Mouse (Mus musculus) layer of hippocampus, postnatal 36 days (tissue): Measurements from ENCODE around the gene Sh3gl2. TPM values are rescaled to one million over a fixed set of nuclear protein-coding genes. Genes with fewer than 3 reads are reported as not detected.

Experiments
- DNase-seq, 2 experiments: peaks; one replicate each; pipeline ENCODE4 v3.0.0; 2022
- total RNA-seq, 2 experiments: library from RNA; stranded (reverse); gene quantifications; 2 replicates each; pipeline ENCODE4 v1.2.3; 2021

Sh3gl2 gene
- total RNA-seq, 2 experiments from 2014 or later, result 280 to 322 TPM

- DNase-seq, result peak; percentile 38 to 44
Observed at GRCm38 (mm10) chr4:85232386-85233381, 27.8 kb downstream of the Sh3gl2 start.

- DNase-seq, result no peak
Observed at GRCm38 (mm10) chr4:85241675-85242074, 36.7 kb downstream of the Sh3gl2 start.

GRCm38 (mm10) chr4:85242562-85242961 is 37.6 kb downstream of the Sh3gl2 start:
- no peak for DNase-seq

- no peak for DNase-seq
Observed at GRCm38 (mm10) chr4:85248673-85249072, 43.7 kb downstream of the Sh3gl2 start.

- DNase-seq, result no peak
Observed at GRCm38 (mm10) chr4:85250271-85250670, 45.3 kb downstream of the Sh3gl2 start.

- DNase-seq, result no peak
Observed at GRCm38 (mm10) chr4:85250786-85251185, 45.9 kb downstream of the Sh3gl2 start.

GRCm38 (mm10) chr4:85255771-85256389 is 51.0 kb downstream of the Sh3gl2 start:
- no peak for DNase-seq

GRCm38 (mm10) chr4:85256461-85257202 is 51.7 kb downstream of the Sh3gl2 start:
- DNase-seq, result peak; percentile 70 to 75

GRCm38 (mm10) chr4:85257771-85258341 is 52.9 kb downstream of the Sh3gl2 start:
- no peak for DNase-seq

- peak; percentile 43 to 72 for DNase-seq
Observed at GRCm38 (mm10) chr4:85260687-85261658, 56.0 kb downstream of the Sh3gl2 start.

GRCm38 (mm10) chr4:85262146-85262545 is 57.2 kb downstream of the Sh3gl2 start:
- no peak for DNase-seq

- no peak for DNase-seq
Observed at GRCm38 (mm10) chr4:85262606-85263005, 57.7 kb downstream of the Sh3gl2 start.

GRCm38 (mm10) chr4:85267456-85267855 is 62.5 kb downstream of the Sh3gl2 start:
- DNase-seq, result no peak

GRCm38 (mm10) chr4:85272877-85273276 is 68.0 kb downstream of the Sh3gl2 start:
- no peak for DNase-seq

- no peak for DNase-seq
Observed at GRCm38 (mm10) chr4:85273452-85273851, 68.5 kb downstream of the Sh3gl2 start.

- DNase-seq, result no peak
Observed at GRCm38 (mm10) chr4:85283151-85283550, 78.2 kb downstream of the Sh3gl2 start.

GRCm38 (mm10) chr4:85289990-85290389 is 85.1 kb downstream of the Sh3gl2 start:
- DNase-seq, result no peak

- DNase-seq, result no peak
Observed at GRCm38 (mm10) chr4:85291296-85291695, 86.4 kb downstream of the Sh3gl2 start.

GRCm38 (mm10) chr4:85293368-85293767 is 88.4 kb downstream of the Sh3gl2 start:
- DNase-seq, result no peak

- no peak for DNase-seq
Observed at GRCm38 (mm10) chr4:85300610-85301405, 95.9 kb downstream of the Sh3gl2 start.
